Mouse (Mus musculus): ENCODE data around the gene Batf3. TPM values are rescaled to one million over a fixed set of nuclear protein-coding genes. Genes with fewer than 3 reads are reported as not detected.

Batf3 gene
- polyA plus RNA-seq, 1 experiment from 2014 or later = 10.7 TPM

DNA sequence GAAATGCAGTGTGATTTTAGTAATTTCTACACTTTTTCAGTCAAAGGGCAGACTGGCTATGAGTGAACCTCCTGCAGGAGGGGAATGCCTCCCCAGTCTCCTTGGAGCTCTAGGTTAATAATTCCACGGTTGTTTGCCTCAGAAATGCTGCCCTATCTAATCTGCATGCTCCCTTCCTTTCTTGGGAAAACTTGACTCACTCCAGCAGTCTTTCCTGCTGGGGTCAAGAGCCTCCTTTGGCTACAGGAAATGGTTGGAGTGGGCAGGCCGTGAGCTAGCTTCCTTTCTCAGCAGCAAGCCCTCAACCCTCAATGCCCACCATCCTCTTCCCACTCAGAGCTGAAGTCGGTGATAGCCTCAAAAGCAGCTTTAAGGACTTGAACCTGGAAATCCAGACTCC, 56.7 kb downstream of the Batf3 start:
- Histone ChIP-seq H3K9me3 (ENCODE audit: control insufficient read depth, low read length) (peaks cover 5% of the 10 kb centered on the region; the same call in 1 of the 2 replicates), H3K4me3 (ENCODE audit: low read depth, low read length) (no peak overlapping the region), H3K27ac (ENCODE audit: low read depth) (no peak overlapping the region), H3K4me1 (replicated peaks; ENCODE audit: control insufficient read depth, insufficient read depth, low read length) (no peaks in the 10 kb centered on the region; the same call in 1 of the 2 replicates), H3K36me3 (ENCODE audit: control insufficient read depth, insufficient read depth, low read length) (no peaks in the 10 kb centered on the region), H3K9ac (ENCODE audit: low read length) (no peak overlapping the region), H3K27me3 (replicated peaks; ENCODE audit: control insufficient read depth, insufficient read depth, low read length) (no peaks in the 10 kb centered on the region), H3K4me2 (ENCODE audit: low read length) (no peak overlapping the region)
- WGBS = 44% methylated on average over 3 of the region's 3 CpGs
- DNase-seq (ENCODE audit: low spot score) (no peak), ATAC-seq (replicated peaks; ENCODE audit: low FRiP score, low TSS enrichment, low read depth) (no peak)

Other genes starting within 250 kb of the Batf3 start
- 14.5 and 18.8 TPM in 2 replicates for gene Rps6kc1, start 186.1 kb upstream of the Batf3 start, polyA plus RNA-seq (2014; fragmentation: Nextera tagmentation; extraction: Ambion mirVana)
- 37.0 and 38.0 TPM in 2 replicates for gene Angel2, start 172.7 kb upstream of the Batf3 start, polyA plus RNA-seq (2014; fragmentation: Nextera tagmentation; extraction: Ambion mirVana)
- 32.7 and 38.9 TPM in 2 replicates for gene Vash2, start 118.6 kb upstream of the Batf3 start, polyA plus RNA-seq (2014; fragmentation: Nextera tagmentation; extraction: Ambion mirVana)
- gene Flvcr1, start 71.7 kb upstream of the Batf3 start, polyA plus RNA-seq (2014; fragmentation: Nextera tagmentation; extraction: Ambion mirVana) = 8.4 and 9.5 TPM in 2 replicates
- gene Spata45, start 61.2 kb upstream of the Batf3 start, polyA plus RNA-seq (2014; fragmentation: Nextera tagmentation; extraction: Ambion mirVana) = not detected in 2 replicates
- gene Tatdn3, start 34.9 kb upstream of the Batf3 start, polyA plus RNA-seq (2014; fragmentation: Nextera tagmentation; extraction: Ambion mirVana) = 12.4 and 16.7 TPM in 2 replicates
- 20.8 and 23.9 TPM in 2 replicates for gene Nsl1, start 34.8 kb upstream of the Batf3 start, polyA plus RNA-seq (2014; fragmentation: Nextera tagmentation; extraction: Ambion mirVana)
- gene Fam71a, start 67.0 kb downstream of the Batf3 start, polyA plus RNA-seq (2014; fragmentation: Nextera tagmentation; extraction: Ambion mirVana) = not detected in 2 replicates
- 4.4 and 4.9 TPM in 2 replicates for gene Atf3, start 120.2 kb downstream of the Batf3 start, polyA plus RNA-seq (2014; fragmentation: Nextera tagmentation; extraction: Ambion mirVana)
- 126 and 128 TPM in 2 replicates for gene Nenf, start 220.3 kb downstream of the Batf3 start, polyA plus RNA-seq (2014; fragmentation: Nextera tagmentation; extraction: Ambion mirVana)
- gene Tmem206, start 228.1 kb downstream of the Batf3 start, polyA plus RNA-seq (2014; fragmentation: Nextera tagmentation; extraction: Ambion mirVana) = 21.0 and 21.9 TPM in 2 replicates

Measured in intestine, embryonic 14.5 days (tissue).